Mouse (Mus musculus): ENCODE data around the gene Gm10577. TPM values are rescaled to one million over a fixed set of nuclear protein-coding genes. Genes with fewer than 3 reads are reported as not detected.

Gm10577 gene
- polyA plus RNA-seq, 1 experiment from 2014 or later = not detected

DNA sequence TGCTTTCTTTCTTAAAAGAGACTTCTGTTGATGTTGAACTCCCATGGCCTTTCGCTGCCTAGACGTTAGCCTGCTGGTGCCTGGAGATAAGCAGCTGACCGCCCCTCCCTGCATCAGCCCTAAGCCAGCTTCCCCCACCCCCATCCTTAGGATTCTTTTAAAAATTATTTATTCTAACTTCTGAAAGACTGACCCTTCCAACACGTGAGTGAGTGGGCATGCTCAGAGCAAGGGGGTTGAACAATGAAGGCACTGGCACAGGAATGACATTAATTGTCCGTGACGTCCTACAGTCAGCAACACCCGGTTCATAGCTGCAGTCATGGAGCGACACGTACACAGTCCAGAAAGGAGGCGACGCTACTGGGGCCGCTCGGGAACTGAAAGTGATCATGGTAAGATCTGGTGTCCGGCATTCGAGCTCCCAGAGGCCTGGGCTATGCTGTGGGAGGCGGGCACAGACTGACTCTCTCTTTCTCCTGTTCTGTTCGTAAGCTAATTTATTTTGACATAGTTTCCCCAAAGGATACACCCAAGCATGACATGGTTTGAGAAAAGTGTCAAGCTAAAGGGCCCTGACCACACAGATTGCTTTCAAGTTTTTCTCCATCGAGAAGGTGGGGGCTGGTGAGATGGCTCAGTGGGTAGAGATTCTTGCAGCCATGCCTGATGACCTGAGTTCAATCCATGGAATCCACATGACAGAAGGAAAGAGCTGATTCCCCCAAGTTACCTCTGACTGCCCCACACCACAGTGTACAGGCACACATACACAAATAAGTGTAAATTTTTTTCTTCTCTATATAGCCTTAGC, 25.8 kb downstream of the Gm10577 start:
- no peak overlapping the region for H3K9ac ChIP-seq (replicated peaks)
- no peaks in the 10 kb centered on the region for H3K27me3 ChIP-seq
- peak overlapping the region; percentile 15; the same call in 1 of the 2 replicates for H3K27ac ChIP-seq (replicated peaks)
- H3K36me3 ChIP-seq = peaks cover 65% of the 10 kb centered on the region
- H3K4me2 ChIP-seq (replicated peaks) = no peak overlapping the region
- no peak overlapping the region for H3K4me3 ChIP-seq
- H3K4me1 ChIP-seq = peaks cover 25% of the 10 kb centered on the region; the same call in 1 of the 2 replicates
- WGBS = 55% methylated on average over 18 of the region's 18 CpGs
- no peaks in the 10 kb centered on the region for H3K9me3 ChIP-seq
- ATAC-seq (ENCODE audit: low FRiP score, low read depth) = peak; percentile 47

DNA sequence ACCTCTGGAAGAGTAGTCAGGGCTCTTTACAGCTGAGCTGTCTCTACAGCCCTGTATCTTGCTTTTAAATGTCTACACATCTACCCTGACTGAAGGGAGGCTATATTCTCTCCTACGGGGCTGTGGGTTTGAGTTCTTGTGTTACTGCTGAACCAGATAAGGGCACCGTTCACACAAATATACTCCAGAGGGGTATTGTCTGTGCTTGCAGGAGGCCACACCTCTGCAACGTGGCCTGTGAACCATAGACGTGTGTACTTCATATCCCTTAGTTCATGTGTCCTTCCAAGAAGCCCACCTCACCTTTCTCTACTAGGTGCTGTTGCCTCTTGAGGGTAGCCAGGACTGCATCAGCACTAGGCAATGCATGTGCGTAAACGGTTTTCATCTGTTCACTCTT, 28.4 kb downstream of the Gm10577 start:
- Histone ChIP-seq H3K4me2 (replicated peaks) (no peak overlapping the region), H3K27ac (replicated peaks) (no peak overlapping the region), H3K27me3 (no peaks in the 10 kb centered on the region), H3K4me3 (no peak overlapping the region), H3K9me3 (no peaks in the 10 kb centered on the region), H3K9ac (replicated peaks) (no peak overlapping the region), H3K4me1 (peaks cover 22% of the 10 kb centered on the region; the same call in 1 of the 2 replicates), H3K36me3 (peaks cover 73% of the 10 kb centered on the region)
- WGBS = 89% methylated on average over 6 of the region's 6 CpGs
- no peak for ATAC-seq (ENCODE audit: low FRiP score, low read depth)

DNA sequence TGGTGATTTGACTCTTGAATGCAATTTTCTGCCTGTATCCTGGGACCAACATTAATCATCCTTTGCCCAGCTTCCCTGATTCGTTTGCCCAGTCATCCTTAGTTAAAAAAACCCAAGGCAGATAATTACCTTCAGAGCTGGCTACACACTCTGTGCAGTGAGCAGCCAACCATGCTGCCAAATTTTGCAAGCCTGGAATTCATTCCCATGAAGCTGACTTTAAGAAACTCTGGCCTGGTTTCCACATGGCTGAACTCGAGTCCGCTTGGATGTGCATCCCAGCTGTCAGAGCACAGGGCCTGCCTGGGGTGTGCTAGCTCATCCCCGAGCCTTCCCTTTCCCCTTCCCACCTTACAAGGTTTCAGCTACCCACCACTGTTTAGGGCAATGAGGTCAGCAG, 29.5 kb downstream of the Gm10577 start:
- Histone ChIP-seq H3K4me1 (peaks cover 19% of the 10 kb centered on the region; the same call in 1 of the 2 replicates), H3K4me2 (replicated peaks) (no peak overlapping the region), H3K36me3 (peaks cover 77% of the 10 kb centered on the region), H3K9me3 (no peaks in the 10 kb centered on the region), H3K27me3 (no peaks in the 10 kb centered on the region), H3K4me3 (no peak overlapping the region), H3K27ac (replicated peaks) (peak overlapping the region; percentile 31; the same call in 1 of the 2 replicates), H3K9ac (replicated peaks) (no peak overlapping the region)
- 35% methylated on average over 4 of the region's 4 CpGs for WGBS
- 0 out of 2 replicates have a peak, but pooled peaks have one; percentile 14 for ATAC-seq (ENCODE audit: low FRiP score, low read depth)

DNA sequence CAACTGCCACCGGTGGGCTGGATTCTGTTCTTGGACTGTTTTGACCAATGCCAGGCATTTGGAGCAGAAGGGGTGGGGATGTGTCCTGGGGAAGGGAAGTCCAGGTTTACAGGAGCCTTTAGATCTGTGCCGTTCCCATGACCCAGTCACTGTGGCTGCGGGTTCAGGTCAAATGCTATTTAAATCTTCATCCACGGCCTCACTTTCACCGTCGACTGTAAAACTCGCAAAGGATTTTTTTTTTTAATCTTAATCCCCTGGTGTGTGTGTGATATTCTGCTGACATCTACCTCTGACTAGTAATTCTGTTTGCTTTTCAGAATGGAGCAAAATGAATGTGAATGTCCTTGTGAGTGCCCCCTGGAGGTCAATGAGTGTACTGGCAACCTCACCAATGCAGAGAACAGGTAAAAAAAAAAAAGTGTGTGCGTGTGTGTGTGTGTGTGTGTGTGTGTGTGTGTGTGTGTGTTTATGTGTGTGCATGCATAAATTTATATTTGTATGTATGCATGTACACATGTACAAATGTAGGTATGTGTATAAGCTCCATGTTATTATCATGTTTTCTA, 32.2 kb downstream of the Gm10577 start:
- Histone ChIP-seq H3K27me3 (no peaks in the 10 kb centered on the region), H3K27ac (replicated peaks) (0 out of 2 replicates have a peak overlapping the region, but pooled peaks have one; percentile 56), H3K9ac (replicated peaks) (no peak overlapping the region), H3K4me1 (peaks cover 4% of the 10 kb centered on the region; the same call in 1 of the 2 replicates), H3K36me3 (peaks cover 90% of the 10 kb centered on the region), H3K9me3 (no peaks in the 10 kb centered on the region), H3K4me2 (replicated peaks) (no peak overlapping the region), H3K4me3 (no peak overlapping the region)
- WGBS = 72% methylated on average over 8 of the region's 8 CpGs
- no peak for ATAC-seq (ENCODE audit: low FRiP score, low read depth)

DNA sequence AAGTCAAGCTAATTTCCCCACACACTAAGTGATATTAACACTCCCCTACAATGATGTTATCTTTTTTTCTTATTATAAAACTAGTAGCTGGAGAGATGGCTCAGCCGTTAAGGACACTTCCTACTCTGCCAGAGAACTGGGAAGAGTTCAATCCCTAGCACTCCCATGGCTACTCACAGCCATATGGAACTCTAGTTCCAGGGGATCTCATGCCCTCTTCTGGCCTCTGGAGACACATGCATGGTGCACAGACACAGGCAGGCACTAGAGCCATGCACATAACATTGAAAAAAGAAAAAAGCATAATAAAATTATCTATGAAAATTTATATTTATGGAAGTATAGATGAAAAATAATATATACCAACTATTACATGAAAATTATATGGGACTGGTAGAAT, 33.3 kb downstream of the Gm10577 start:
- H3K27me3 ChIP-seq = no peaks in the 10 kb centered on the region
- no peaks in the 10 kb centered on the region for H3K9me3 ChIP-seq
- peaks cover 84% of the 10 kb centered on the region for H3K36me3 ChIP-seq
- no peak overlapping the region for H3K4me3 ChIP-seq
- WGBS = 94% methylated on average over 1 of the region's 1 CpGs
- H3K9ac ChIP-seq (replicated peaks) = no peak overlapping the region
- H3K4me1 ChIP-seq = peaks cover 4% of the 10 kb centered on the region; the same call in 1 of the 2 replicates
- no peak overlapping the region for H3K4me2 ChIP-seq (replicated peaks)
- ATAC-seq (ENCODE audit: low FRiP score, low read depth) = no peak
- no peak overlapping the region for H3K27ac ChIP-seq (replicated peaks)

DNA sequence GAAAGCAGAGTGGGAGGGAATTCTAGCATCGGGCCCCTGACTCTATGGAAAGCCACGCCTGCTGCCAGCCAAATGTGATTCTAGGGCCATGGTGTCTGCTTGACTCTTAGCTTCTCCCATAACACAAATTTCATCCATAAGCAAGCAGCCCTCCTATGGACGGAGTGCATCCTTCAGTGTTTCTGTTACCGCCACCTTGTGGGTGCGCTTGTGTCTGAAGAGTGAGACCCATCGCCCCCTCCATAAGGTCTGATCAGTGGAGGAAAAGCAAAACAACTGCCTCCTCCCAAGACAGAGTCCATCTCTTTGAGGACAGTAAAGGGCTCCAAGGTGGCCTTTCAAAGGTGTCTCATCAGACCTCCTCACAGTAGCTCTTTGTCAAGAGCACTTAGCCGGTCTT, 43.0 kb downstream of the Gm10577 start:
- Histone ChIP-seq H3K4me2 (replicated peaks) (no peak overlapping the region), H3K4me1 (peaks cover 28% of the 10 kb centered on the region), H3K36me3 (peaks cover 56% of the 10 kb centered on the region), H3K27me3 (no peaks in the 10 kb centered on the region), H3K9ac (replicated peaks) (no peak overlapping the region), H3K4me3 (no peak overlapping the region), H3K27ac (replicated peaks) (no peak overlapping the region), H3K9me3 (no peaks in the 10 kb centered on the region)
- WGBS = 90% methylated on average over 7 of the region's 7 CpGs
- no peak for ATAC-seq (ENCODE audit: low FRiP score, low read depth)

DNA sequence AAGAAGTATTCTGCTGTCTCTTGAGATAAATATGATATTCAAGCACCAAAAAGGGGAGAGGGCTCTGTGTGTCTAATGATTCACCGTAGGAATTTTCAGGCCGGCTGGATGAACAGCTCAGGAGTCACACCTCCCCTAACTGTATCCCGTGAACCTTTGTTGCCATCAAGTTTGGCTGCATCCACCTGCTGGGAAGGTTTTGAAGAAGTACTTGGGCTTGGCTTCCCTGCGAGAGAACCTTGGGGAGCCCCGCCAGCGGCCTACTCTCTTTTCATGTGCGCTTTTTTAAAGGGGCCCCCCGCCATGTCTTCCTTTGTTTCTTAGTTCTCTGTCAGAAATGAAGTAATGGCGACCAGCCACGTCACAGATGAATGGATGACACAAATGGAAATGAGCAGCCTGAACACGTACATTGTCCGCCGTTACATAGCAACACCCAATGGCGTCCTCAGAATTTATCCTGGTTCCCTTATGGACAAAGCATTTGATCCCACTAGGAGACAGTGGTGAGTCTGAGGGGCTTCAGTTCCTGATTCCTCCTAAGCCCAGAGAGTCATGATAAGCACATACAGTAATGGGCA, 46.0 kb downstream of the Gm10577 start:
- peak overlapping the region; percentile 93 for H3K27ac ChIP-seq (replicated peaks)
- WGBS = 29% methylated on average over 14 of the region's 14 CpGs
- peaks cover 22% of the 10 kb centered on the region for H3K4me1 ChIP-seq
- H3K27me3 ChIP-seq = no peaks in the 10 kb centered on the region
- peaks cover 62% of the 10 kb centered on the region for H3K36me3 ChIP-seq
- H3K4me3 ChIP-seq = no peak overlapping the region
- no peak overlapping the region for H3K9ac ChIP-seq (replicated peaks)
- peak overlapping the region; percentile 22 for H3K4me2 ChIP-seq (replicated peaks)
- peak; percentile 84 for ATAC-seq (ENCODE audit: low FRiP score, low read depth)
- no peaks in the 10 kb centered on the region for H3K9me3 ChIP-seq

DNA sequence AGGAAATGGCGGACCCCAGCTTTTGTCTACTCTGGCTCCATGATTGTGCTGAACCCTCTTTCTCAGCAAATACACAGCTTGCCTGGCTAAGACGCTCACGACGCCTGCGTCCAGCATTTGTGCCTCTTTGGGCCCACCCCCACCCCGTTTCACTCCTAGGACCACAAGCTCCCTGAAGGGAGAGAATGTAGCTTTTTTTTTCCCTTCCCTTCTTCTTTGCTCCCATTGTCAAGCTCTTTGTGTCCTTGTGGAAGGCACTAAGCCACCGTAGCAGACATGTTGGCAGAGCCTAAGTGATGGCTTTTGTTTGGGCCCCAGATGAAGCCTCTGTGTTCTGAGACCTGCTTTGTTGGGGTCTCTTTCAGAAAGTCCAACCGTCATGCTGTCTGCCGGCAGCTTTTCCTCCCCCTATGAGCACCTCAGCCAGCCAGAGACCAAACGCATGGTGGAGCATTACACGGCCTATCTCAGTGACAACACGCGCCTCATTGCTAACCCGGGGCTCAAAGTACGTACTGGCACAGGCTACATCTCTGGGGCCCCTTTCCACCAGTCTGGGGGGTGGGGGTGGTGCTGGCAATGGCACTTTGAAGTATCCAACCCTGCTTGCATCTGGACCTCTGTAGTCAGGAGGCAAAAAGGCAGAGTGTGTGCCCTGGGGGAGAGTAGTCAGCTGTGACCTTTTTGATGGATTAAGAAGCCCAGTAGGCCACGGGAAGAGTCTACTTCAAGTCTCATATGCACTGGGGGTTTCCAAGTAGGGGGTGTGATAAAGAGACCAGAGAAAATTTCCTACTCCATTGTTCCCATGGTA, 46.6 kb downstream of the Gm10577 start:
- peak; percentile 89 for ATAC-seq (ENCODE audit: low FRiP score, low read depth)
- Histone ChIP-seq H3K27me3 (no peaks in the 10 kb centered on the region), H3K9ac (replicated peaks) (no peak overlapping the region), H3K4me3 (no peak overlapping the region), H3K27ac (replicated peaks) (peak overlapping the region; percentile 93), H3K4me1 (peaks cover 22% of the 10 kb centered on the region), H3K36me3 (peaks cover 62% of the 10 kb centered on the region), H3K9me3 (no peaks in the 10 kb centered on the region), H3K4me2 (replicated peaks) (peak overlapping the region; percentile 22)
- WGBS = 14% methylated on average over 16 of the region's 16 CpGs

Other genes with a start within 250 kb of the Gm10577 start
- gene Cachd1, start 244.0 kb downstream of the Gm10577 start, polyA plus RNA-seq (2016; fragmentation: Nextera tagmentation; extraction: Ambion mirVana) = 50.8 and 56.5 TPM in 2 replicates
- 12.2 and 14.7 TPM in 2 replicates for gene Raver2, start 48.3 kb upstream of the Gm10577 start, polyA plus RNA-seq (2016; fragmentation: Nextera tagmentation; extraction: Ambion mirVana)
- 51.5 and 52.6 TPM in 2 replicates for gene Jak1, start 244.6 kb upstream of the Gm10577 start, polyA plus RNA-seq (2016; fragmentation: Nextera tagmentation; extraction: Ambion mirVana)

Data from midbrain, embryonic 12.5 days (tissue).